Mouse (Mus musculus): ENCODE results near the gene Tmem229b. TPM values are rescaled to one million over a fixed set of nuclear protein-coding genes. Genes with fewer than 3 reads are reported as not detected.

Tmem229b gene
- total and polyA plus RNA-seq, 3 experiments, result 3.2 to 4.2 (median 3.3) TPM

GRCm38 (mm10) chr12:78916278-78916677 lies 91.1 kb downstream of the Tmem229b start:
- H3K27me3 ChIP-seq (ENCODE audit: control insufficient read depth, insufficient read depth, low read length), result no peaks in the 10 kb centered on the region
- H3K4me3 ChIP-seq, result no peak overlapping the region
- intact Hi-C loops (cut with DNase I), result loop anchor here (5.0 kb wide), 2 partner anchors 71 to 91 kb away; partner anchors contain the start of gene Tmem229b
- TF ChIP-seq EP300 (IDR thresholded peaks at IDR 0.05; ENCODE audit: insufficient read depth, low read depth, low read length), result no peak
- no peak for TF ChIP-seq POLR2A (IDR thresholded peaks at IDR 0.05; ENCODE audit: insufficient read depth, low read depth, low read length)
- peak; percentile 17; the same call in 1 of the 2 replicates for TF ChIP-seq CTCF (IDR thresholded peaks at IDR 0.05)
- H3K9ac ChIP-seq (ENCODE audit: low read depth, low read length), result no peak overlapping the region
- H3K36me3 ChIP-seq (ENCODE audit: control insufficient read depth, insufficient read depth, low read length), result no peaks in the 10 kb centered on the region
- 82% methylated on average over 3 of the region's 3 CpGs for WGBS
- H3K27ac ChIP-seq, result no peak overlapping the region
- peaks cover 1% of the 10 kb centered on the region; the same call in 1 of the 2 replicates for H3K4me1 ChIP-seq (ENCODE audit: control insufficient read depth, insufficient read depth, low read length)
- no peak for DNase-seq
- no peaks in the 10 kb centered on the region for H3K79me2 ChIP-seq (replicated peaks; ENCODE audit: control insufficient read depth, insufficient read depth, low read length)

- no peak overlapping the region for H3K9ac ChIP-seq (ENCODE audit: low read depth, low read length)
- DNase-seq, result no peak
- no peaks in the 10 kb centered on the region for H3K79me2 ChIP-seq (replicated peaks; ENCODE audit: control insufficient read depth, insufficient read depth, low read length)
- TF ChIP-seq CTCF (IDR thresholded peaks at IDR 0.05) (no peak), EP300 (IDR thresholded peaks at IDR 0.05; ENCODE audit: insufficient read depth, low read depth, low read length) (no peak), POLR2A (IDR thresholded peaks at IDR 0.05; ENCODE audit: insufficient read depth, low read depth, low read length) (no peak)
- WGBS, result 59% methylated on average over 3 of the region's 3 CpGs
- no peaks in the 10 kb centered on the region for H3K36me3 ChIP-seq (ENCODE audit: control insufficient read depth, insufficient read depth, low read length)
- peaks cover 1% of the 10 kb centered on the region; the same call in 1 of the 2 replicates for H3K4me1 ChIP-seq (ENCODE audit: control insufficient read depth, insufficient read depth, low read length)
- no peak overlapping the region for H3K4me3 ChIP-seq
- no peak overlapping the region for H3K27ac ChIP-seq
- intact Hi-C loops (cut with DNase I), result loop anchor here (5.0 kb wide), 2 partner anchors 72 to 92 kb away; partner anchors contain the start of gene Tmem229b
- no peaks in the 10 kb centered on the region for H3K27me3 ChIP-seq (ENCODE audit: control insufficient read depth, insufficient read depth, low read length)
Observed at GRCm38 (mm10) chr12:78915561-78915960, 91.9 kb downstream of the Tmem229b start.

DNA sequence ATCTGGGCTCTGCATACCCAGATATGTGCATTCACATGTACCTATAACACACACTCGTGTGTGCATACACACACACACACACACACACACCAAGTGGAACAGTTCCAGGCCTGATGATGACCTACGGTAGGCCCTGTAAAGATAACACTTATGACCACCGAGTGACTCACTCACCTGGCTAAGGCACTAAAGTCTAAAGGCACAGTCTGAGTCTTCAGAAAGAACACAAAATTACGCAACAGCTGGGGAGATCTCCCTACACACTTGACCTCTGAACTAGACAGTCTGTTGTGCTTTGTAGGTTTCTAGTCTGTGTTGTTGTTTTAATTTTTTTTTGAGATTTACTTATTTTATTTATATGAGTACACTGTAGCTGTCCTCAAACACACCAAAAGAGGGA lies 93.0 kb downstream of the Tmem229b start:
- no peaks in the 10 kb centered on the region for H3K36me3 ChIP-seq (ENCODE audit: control insufficient read depth, insufficient read depth, low read length)
- intact Hi-C loops (cut with DNase I), result no loop called here
- 82% methylated on average over 4 of the region's 4 CpGs for WGBS
- TF ChIP-seq EP300 (IDR thresholded peaks at IDR 0.05; ENCODE audit: insufficient read depth, low read depth, low read length) (no peak), CTCF (IDR thresholded peaks at IDR 0.05) (no peak), POLR2A (IDR thresholded peaks at IDR 0.05; ENCODE audit: insufficient read depth, low read depth, low read length) (no peak)
- H3K79me2 ChIP-seq (replicated peaks; ENCODE audit: control insufficient read depth, insufficient read depth, low read length), result no peaks in the 10 kb centered on the region
- H3K9ac ChIP-seq (ENCODE audit: low read depth, low read length), result no peak overlapping the region
- no peaks in the 10 kb centered on the region; the same call in 1 of the 2 replicates for H3K27me3 ChIP-seq (ENCODE audit: control insufficient read depth, insufficient read depth, low read length)
- no peak overlapping the region for H3K27ac ChIP-seq
- no peak overlapping the region for H3K4me3 ChIP-seq
- H3K4me1 ChIP-seq (ENCODE audit: control insufficient read depth, insufficient read depth, low read length), result peaks cover 1% of the 10 kb centered on the region; the same call in 1 of the 2 replicates
- no peak for DNase-seq

Other genes starting within 250 kb of the Tmem229b start
- 10 to 100 TPM; 72.8 to 79.8 TPM for gene Atp6v1d, start 146.0 kb downstream of the Tmem229b start, total RNA-seq (2021)
- 31.8 and 64.5 TPM in 2 replicates for gene Atp6v1d, start 146.0 kb downstream of the Tmem229b start, polyA plus RNA-seq (2012; rRNA removed)
- 10 to 100 TPM; 54.6 to 55.0 TPM for gene Eif2s1, start 145.8 kb downstream of the Tmem229b start, total RNA-seq (2021)
- 11.8 and 21.2 TPM in 2 replicates for gene Eif2s1, start 145.8 kb downstream of the Tmem229b start, polyA plus RNA-seq (2012; rRNA removed)
- gene Plek2, start 100.7 kb downstream of the Tmem229b start, total RNA-seq (2021), result under 1 TPM; 0.27 to 0.29 TPM
- 0.10 and 0.41 TPM in 2 replicates for gene Plek2, start 100.7 kb downstream of the Tmem229b start, polyA plus RNA-seq (2012; rRNA removed)
- gene Plekhh1, start 21.5 kb upstream of the Tmem229b start, total RNA-seq (2021), result 1 to 10 TPM; 1.4 to 1.7 TPM
- 1.8 and 2.8 TPM in 2 replicates for gene Plekhh1, start 21.5 kb upstream of the Tmem229b start, polyA plus RNA-seq (2012; rRNA removed)
- gene Pigh, start 82.0 kb upstream of the Tmem229b start, total RNA-seq (2021), result 1 to 10 TPM; 3.4 to 4.4 TPM
- 4.6 and 5.4 TPM in 2 replicates for gene Pigh, start 82.0 kb upstream of the Tmem229b start, polyA plus RNA-seq (2012; rRNA removed)
- gene Arg2, start 123.2 kb upstream of the Tmem229b start, total RNA-seq (2021), result not detected
- gene Arg2, start 123.2 kb upstream of the Tmem229b start, polyA plus RNA-seq (2012; rRNA removed), result 0.16 TPM in 1 of 2 replicates, not detected in the other
- gene Vti1b, start 165.0 kb upstream of the Tmem229b start, total RNA-seq (2021), result 100 to 1,000 TPM; 100 to 103 TPM
- 37.3 and 47.7 TPM in 2 replicates for gene Vti1b, start 165.0 kb upstream of the Tmem229b start, polyA plus RNA-seq (2012; rRNA removed)
- gene Rdh11, start 184.7 kb upstream of the Tmem229b start, total RNA-seq (2021), result 1 to 10 TPM; 2.3 to 3.2 TPM
- gene Rdh11, start 184.7 kb upstream of the Tmem229b start, polyA plus RNA-seq (2012; rRNA removed), result 1.6 and 4.2 TPM in 2 replicates
- gene Rdh12, start 201.3 kb upstream of the Tmem229b start, total RNA-seq (2021), result under 1 TPM in 1 of 2 experiments, not detected in 1; 0.37 TPM
- 0.67 and 0.72 TPM in 2 replicates for gene Rdh12, start 201.3 kb upstream of the Tmem229b start, polyA plus RNA-seq (2012; rRNA removed)

All from heart, adult 2 months (tissue).